Mouse (Mus musculus): ENCODE data around the gene Cnr1.

- TF ChIP-seq POLR2A (IDR thresholded peaks at IDR 0.05; ENCODE audit: control insufficient read depth, extremely low read depth, insufficient read depth, low read length, poor library complexity) = no peak
- TF ChIP-seq CTCF (IDR thresholded peaks at IDR 0.05; ENCODE audit: borderline replicate concordance, control insufficient read depth, extremely low read depth, insufficient read depth, low read length, poor library complexity) = no peak
Measured at GRCm38 (mm10) chr4:33959841-33960240, 35.4 kb downstream of the Cnr1 start.

All from thymus, adult 2 months (tissue).